Mouse (Mus musculus) stomach, postnatal 0 days (tissue): Measurements from ENCODE around the gene Shc4.

Source experiments
- CTCF ChIP-seq: IDR thresholded peaks from 2 replicates; pipeline ENCODE4 v1.5.1; 2016; ENCODE audit warnings: antibody characterized with exemption, low read depth, mild to moderate bottlenecking, moderate library complexity
- EP300 ChIP-seq: optimal IDR thresholded peaks from 2 replicates; pipeline ENCODE3; 2016; ENCODE audit warnings: antibody characterized with exemption

DNA sequence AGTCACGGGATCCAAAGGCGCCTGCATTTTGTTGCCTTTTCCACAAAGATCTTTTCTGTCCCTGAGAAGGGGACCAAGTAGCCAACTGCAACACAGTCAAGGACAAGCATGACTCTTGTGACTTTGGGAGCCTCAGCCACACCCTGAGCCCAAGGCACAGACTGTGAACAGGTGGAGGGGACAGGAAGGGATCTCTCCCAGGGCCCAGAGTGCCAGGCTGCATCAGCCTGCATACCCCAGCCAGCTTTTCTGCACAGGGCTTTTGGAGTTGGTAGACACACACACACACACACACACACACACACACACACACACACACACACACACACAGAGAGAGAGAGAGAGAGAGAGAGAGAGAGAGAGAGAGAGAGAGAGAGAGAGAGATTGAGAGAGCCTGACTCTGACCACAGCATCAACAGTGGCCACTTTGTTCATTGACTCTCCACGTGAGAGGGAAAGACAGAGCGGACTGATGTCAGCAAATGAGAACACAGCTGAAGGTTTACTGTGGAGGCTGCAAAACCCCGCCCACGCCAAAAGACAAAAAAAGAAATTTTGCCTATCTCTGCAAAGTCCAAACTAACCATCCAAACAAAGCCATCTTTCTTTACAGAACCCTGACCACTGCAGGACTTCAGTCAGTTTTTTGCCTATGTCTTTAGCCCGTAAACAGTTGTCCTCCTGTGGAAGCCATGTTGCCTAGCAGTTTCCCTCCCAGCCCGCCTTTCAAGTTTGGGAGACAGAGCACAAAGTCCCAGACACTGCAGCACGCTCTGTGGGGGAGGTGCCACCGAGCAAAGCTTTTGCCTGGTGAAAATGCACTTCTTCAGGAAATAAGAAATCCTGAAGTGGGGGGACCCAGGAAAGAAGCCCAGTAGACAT, 39.1 kb downstream of the Shc4 start:
- no peak for TF ChIP-seq EP300
- TF ChIP-seq CTCF: no peak
